Mouse (Mus musculus) bone marrow macrophage, adult 2 months (primary cell): ENCODE results near the gene Mtpn.

Source experiments
- CTCF ChIP-seq: IDR thresholded peaks from 2 replicates; pipeline ENCODE4 v1.5.1; 2012; ENCODE audit warnings: low read depth, mild to moderate bottlenecking, low read length, moderate library complexity
- POLR2A ChIP-seq: IDR thresholded peaks from 2 replicates; pipeline ENCODE4 v1.6.1; 2012; ENCODE audit warnings: mild to moderate bottlenecking, low read depth, low read length, borderline replicate concordance

- TF ChIP-seq CTCF (no peak), POLR2A (no peak)
These were observed 76.0 kb downstream of the Mtpn start for GRCm38 (mm10) chr6:35463450-35464395.
